Mouse (Mus musculus) liver, postnatal 0 days (tissue): ENCODE results near the gene Clic6. TPM values are rescaled to one million over a fixed set of nuclear protein-coding genes. Genes with fewer than 3 reads are reported as not detected.
A peak's percentile ranks its signal among the peaks of the same experiment; 100 is the strongest.

Source experiments
- ATAC-seq: fragments of 200-750 bp; cut with Nextera tagmentation; 2 replicates; pipeline ENCODE4 v1.8.0; 2017; ENCODE audit warnings: mild to moderate bottlenecking, moderate library complexity
- DNase-seq: peaks from one replicate; pipeline ENCODE4 v3.0.0-alpha.2; 2016
- H3K27ac ChIP-seq: fragments of 300-500 bp; sonication (generic); 2 replicates; pipeline ENCODE4 v1.5.1; 2014; ENCODE audit warnings: antibody characterized with exemption, moderate library complexity, mild to moderate bottlenecking, low read depth
- H3K27me3 ChIP-seq: fragments of 300-500 bp; sonication (generic); 2 replicates; pipeline ENCODE4 v1.6.1; 2014; ENCODE audit warnings: low read length, control low read depth, mixed read lengths; ENCODE audit not compliant: insufficient read depth
- H3K36me3 ChIP-seq: fragments of 300-500 bp; sonication (generic); replicated peaks from 2 replicates; pipeline ENCODE4 v1.6.1; 2014; ENCODE audit warnings: mild to moderate bottlenecking, control low read depth, low read length, moderate library complexity, mixed read lengths; ENCODE audit not compliant: insufficient read depth
- H3K4me1 ChIP-seq: fragments of 300-500 bp; sonication (generic); 2 replicates; pipeline ENCODE4 v1.6.1; 2014; ENCODE audit warnings: antibody characterized with exemption, mild to moderate bottlenecking, control low read depth; ENCODE audit not compliant: insufficient read depth
- H3K4me2 ChIP-seq: fragments of 300-500 bp; sonication (generic); 2 replicates; pipeline ENCODE4 v1.6.1; 2014; ENCODE audit warnings: low read depth, mild to moderate bottlenecking, low read length, moderate library complexity, mixed read lengths
- H3K4me3 ChIP-seq: fragments of 300-500 bp; sonication (generic); 2 replicates; pipeline ENCODE4 v1.5.1; 2014; ENCODE audit warnings: low read depth, low read length
- H3K9ac ChIP-seq: fragments of 300-500 bp; sonication (generic); replicated peaks from 2 replicates; pipeline ENCODE4 v1.6.1; 2014; ENCODE audit warnings: mild to moderate bottlenecking, moderate library complexity
- H3K9me3 ChIP-seq: fragments of 300-500 bp; sonication (generic); 2 replicates; pipeline ENCODE4 v1.6.1; 2016; ENCODE audit warnings: mild to moderate bottlenecking, control low read depth, low read length, mixed read lengths
- CTCF ChIP-seq: sonication (generic); IDR thresholded peaks from 2 replicates; pipeline ENCODE4 v1.5.1; 2016; ENCODE audit warnings: antibody characterized with exemption, low read depth
- EP300 ChIP-seq: IDR thresholded peaks from 2 replicates; pipeline ENCODE4 v1.6.1; 2016; ENCODE audit warnings: antibody characterized with exemption, low read depth, mild to moderate bottlenecking
- whole genome bisulfite sequencing: fragments of 180-500 bp; shearing (Covaris S2); extraction: QIAGEN DNeasy Blood & Tissue Kit; methylation state at CpG from one replicate; pipeline ENCODE4 v1.1.7; 2014; ENCODE audit not compliant: insufficient replicate concordance; 5-methylcytosine and 5-hydroxymethylcytosine counted together
- polyA plus RNA-seq: library from polyadenylated mRNA; unstranded; fragments of >200 nt; fragmentation: Nextera tagmentation; extraction: Ambion mirVana; gene quantifications from 2 replicates; pipeline ENCODE4 v1.2.1, GENCODE M21; 2015

Gene Clic6
- polyA plus RNA-seq, 1 experiment from 2014 or later = 0.32 TPM

DNA sequence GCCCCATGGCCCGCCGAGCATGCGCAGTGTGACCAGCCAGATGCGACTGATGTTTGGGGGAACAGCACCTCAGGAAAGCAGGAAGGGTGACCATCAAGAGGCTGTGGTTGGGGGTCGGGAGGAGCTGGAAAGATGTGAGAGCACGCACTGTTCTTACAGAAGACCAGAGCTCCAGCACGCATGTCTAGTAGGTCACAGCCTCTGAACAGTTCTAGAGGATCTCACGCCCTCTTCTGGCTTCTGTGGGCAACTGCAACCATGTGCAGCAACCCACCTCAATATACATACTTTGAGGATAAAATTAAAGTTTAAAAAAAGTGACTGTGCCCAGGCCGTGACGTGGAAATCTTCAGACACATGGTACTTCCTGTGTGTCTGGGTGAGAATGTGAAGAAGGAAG lies 40.2 kb upstream of the Clic6 start:
- Histone ChIP-seq H3K4me3 (no peak overlapping the region), H3K4me2 (no peak overlapping the region), H3K36me3 (no peaks in the 10 kb centered on the region), H3K27me3 (no peaks in the 10 kb centered on the region), H3K9ac (no peak overlapping the region), H3K4me1 (peaks cover 10% of the 10 kb centered on the region), H3K9me3 (no peaks in the 10 kb centered on the region), H3K27ac (no peak overlapping the region)
- no peak for ATAC-seq
- DNase-seq = no peak
- WGBS = 62% methylated on average over 10 of the region's 10 CpGs
- no peak for TF ChIP-seq EP300
- TF ChIP-seq CTCF = peak; percentile 70

GRCm38 (mm10) chr16:92449080-92449479 lies 36.5 kb upstream of the Clic6 start:
- TF ChIP-seq EP300 = no peak
- no peak for TF ChIP-seq CTCF
- Histone ChIP-seq H3K9ac (no peak overlapping the region), H3K4me3 (no peak overlapping the region), H3K4me1 (0 out of 2 replicates have a peak, but pooled peaks cover 2% of the 10 kb centered on the region), H3K27me3 (no peaks in the 10 kb centered on the region), H3K9me3 (no peaks in the 10 kb centered on the region), H3K27ac (no peak overlapping the region), H3K36me3 (no peaks in the 10 kb centered on the region), H3K4me2 (no peak overlapping the region)
- ATAC-seq (no peak), DNase-seq (no peak)
- 88% methylated on average over 14 of the region's 14 CpGs for WGBS

DNA sequence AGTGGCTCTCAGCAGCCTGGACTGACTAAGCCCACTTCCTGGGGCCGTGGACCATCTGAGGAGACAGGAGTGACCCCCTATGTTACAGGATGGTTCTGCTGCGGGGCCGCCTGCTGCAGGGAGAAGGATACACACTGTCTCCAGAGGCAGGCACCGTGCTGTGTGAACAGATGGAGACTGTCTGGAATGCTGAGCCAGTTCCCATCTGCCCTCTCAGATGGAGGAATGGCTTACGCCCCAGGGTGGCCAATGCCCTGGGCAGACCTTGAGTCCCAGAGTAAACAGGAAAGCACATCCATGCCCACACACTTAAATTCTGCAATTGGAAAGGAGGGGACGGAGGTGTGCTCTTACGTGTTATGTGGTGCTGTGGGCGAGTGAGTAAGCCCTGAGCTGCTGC lies 35.2 kb upstream of the Clic6 start:
- H3K27ac ChIP-seq = no peak overlapping the region
- DNase-seq (no peak), ATAC-seq (no peak)
- H3K4me3 ChIP-seq = no peak overlapping the region
- H3K36me3 ChIP-seq = no peaks in the 10 kb centered on the region
- no peaks in the 10 kb centered on the region for H3K4me1 ChIP-seq
- H3K4me2 ChIP-seq = no peak overlapping the region
- no peaks in the 10 kb centered on the region for H3K27me3 ChIP-seq
- TF ChIP-seq CTCF (no peak), EP300 (no peak)
- no peaks in the 10 kb centered on the region for H3K9me3 ChIP-seq
- no peak overlapping the region for H3K9ac ChIP-seq
- 86% methylated on average over 8 of the region's 8 CpGs for WGBS

DNA sequence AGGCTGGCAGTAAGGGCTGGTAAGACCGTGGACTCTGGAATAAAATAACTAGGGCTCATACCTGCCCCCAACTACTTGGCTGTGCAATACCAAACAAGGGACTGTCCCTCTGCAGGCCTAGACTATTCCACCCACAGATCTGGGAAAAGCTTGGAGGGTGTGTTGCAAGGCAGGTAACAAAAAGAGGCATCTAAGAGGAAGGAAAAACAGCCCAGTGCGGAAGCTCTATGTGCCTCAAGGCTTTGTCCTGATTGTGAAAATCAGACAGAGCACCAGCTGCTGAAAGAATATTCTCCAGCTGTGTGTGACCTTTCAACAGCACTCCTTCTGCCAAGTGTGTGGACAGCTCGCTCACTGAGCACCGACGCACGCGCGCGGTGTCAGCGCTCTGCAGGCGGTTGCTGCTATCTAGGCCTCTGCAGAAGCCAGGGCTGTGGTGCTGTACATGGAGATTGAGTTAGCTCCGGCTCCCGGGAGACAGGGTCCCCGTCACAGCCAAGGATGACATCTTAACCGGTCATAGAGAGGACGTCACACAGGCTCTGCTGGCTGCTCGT lies 33.9 kb upstream of the Clic6 start:
- TF ChIP-seq EP300 (no peak), CTCF (no peak)
- ATAC-seq = no peak
- whole genome bisulfite sequencing = 80% methylated on average over 17 of the region's 17 CpGs

GRCm38 (mm10) chr16:92452609-92453008 lies 32.9 kb upstream of the Clic6 start:
- ATAC-seq (peak; percentile 46; the same call in 1 of the 2 replicates), DNase-seq (peak; percentile 27)
- Histone ChIP-seq H3K9me3 (no peaks in the 10 kb centered on the region), H3K36me3 (no peaks in the 10 kb centered on the region), H3K27me3 (no peaks in the 10 kb centered on the region), H3K9ac (no peak overlapping the region), H3K27ac (no peak overlapping the region), H3K4me2 (no peak overlapping the region), H3K4me3 (no peak overlapping the region), H3K4me1 (no peaks in the 10 kb centered on the region)
- WGBS = 57% methylated on average over 8 of the region's 8 CpGs
- peak; percentile 52; the same call in 1 of the 2 replicates for TF ChIP-seq CTCF
- TF ChIP-seq EP300 = no peak

More for the DNA sequence above, 33.9 kb upstream of the Clic6 start:
- Histone ChIP-seq H3K9me3 (no peaks in the 10 kb centered on the region), H3K9ac (no peak overlapping the region), H3K27me3 (no peaks in the 10 kb centered on the region), H3K36me3 (no peaks in the 10 kb centered on the region), H3K4me3 (no peak overlapping the region), H3K4me2 (no peak overlapping the region), H3K4me1 (no peaks in the 10 kb centered on the region), H3K27ac (no peak overlapping the region)
- no peak for DNase-seq

DNA sequence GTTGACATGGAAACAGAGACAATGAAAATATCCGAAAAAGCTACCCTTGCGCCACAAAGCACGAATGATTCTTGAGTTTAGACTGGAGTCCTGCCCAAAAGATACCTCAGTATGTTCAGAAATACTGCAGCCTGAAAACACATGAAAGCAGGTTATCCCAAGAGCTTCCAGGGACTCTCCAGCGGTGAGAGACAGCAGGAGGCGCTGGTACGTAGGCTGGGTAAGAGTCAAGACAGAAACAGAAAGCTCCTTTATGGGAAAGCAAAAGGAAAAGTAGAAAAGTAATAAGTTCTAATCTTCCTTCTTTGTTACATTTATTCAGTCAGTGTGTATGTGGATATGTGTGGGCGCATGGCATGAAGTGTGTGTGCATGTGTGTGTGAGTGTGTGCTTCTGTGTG lies 31.5 kb upstream of the Clic6 start:
- ATAC-seq = no peak

More for the DNA sequence above, 31.5 kb upstream of the Clic6 start:
- 86% methylated on average over 7 of the region's 7 CpGs for WGBS
- Histone ChIP-seq H3K9me3 (no peaks in the 10 kb centered on the region), H3K4me3 (no peak overlapping the region), H3K4me2 (no peak overlapping the region), H3K4me1 (no peaks in the 10 kb centered on the region), H3K27ac (no peak overlapping the region), H3K36me3 (no peaks in the 10 kb centered on the region), H3K27me3 (no peaks in the 10 kb centered on the region), H3K9ac (no peak overlapping the region)
- no peak for DNase-seq
- TF ChIP-seq EP300 (no peak), CTCF (no peak)
